Mouse (Mus musculus): Measurements from ENCODE around the gene Mmab.

Gene Mmab

DNA sequence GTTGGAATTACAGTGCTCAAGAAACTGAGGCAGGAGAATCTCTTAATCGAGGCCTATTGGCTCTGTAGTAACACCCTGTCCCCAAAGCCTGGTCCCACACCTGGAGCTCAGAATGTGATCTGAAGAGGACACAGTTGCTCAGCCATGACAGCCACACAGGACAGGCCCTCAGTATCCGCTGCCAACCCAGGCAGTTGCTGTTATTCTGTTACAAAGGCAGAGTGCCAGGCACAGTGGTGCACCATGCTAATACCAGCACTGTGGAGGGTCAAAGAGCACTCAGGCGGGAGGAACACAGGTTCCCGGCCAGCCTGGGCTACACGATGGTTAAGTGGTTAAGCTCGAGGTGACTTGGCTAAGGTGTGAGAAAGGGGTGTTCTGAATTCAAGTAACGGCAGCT is 14.1 kb downstream of the Mmab start:
- no peak for DNase-seq (ENCODE audit: low read depth in 1 of 2, low spot score in 2 of 2)

DNA sequence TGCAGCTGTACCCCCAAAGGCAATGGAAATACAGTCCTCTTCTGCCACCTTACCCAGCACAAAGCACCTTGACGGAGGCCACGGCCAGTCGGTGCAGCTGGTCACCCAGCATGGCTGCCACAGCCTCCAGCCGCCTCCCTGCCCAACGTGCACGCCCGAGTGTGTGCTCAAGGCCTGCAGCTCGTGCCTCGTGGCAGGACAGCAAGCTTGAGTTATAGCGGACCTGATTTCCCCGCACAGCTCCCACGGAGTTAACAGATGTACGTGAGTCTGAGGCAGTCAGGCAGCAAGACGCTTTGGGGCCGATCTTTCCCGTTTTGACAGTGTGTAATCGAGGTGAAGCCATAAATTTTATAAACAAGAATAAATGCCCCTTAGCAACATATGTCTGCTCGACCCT is 15.2 kb downstream of the Mmab start:
- no peak for DNase-seq (ENCODE audit: low read depth in 1 of 2, low spot score in 2 of 2)

DNA sequence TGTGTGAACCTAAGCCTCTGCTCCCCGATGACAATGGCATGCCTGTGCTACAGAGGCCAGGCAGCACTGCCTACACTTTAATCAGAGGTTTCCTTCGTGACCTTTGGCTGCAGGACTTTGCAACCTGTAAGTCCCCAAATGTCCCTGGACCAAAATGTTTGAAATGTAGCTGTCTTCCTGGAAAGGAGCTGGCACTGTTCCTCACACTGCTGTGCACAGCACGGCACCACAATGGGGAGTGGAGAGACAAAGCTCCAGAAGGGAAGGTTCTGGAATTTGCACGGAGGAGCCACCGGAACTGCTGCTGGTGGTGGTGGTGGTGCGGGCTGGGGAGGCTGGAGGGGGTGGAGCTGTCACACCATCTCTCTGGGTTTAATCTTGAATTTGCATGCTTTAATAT is 17.1 kb downstream of the Mmab start:
- DNase-seq (ENCODE audit: low read depth in 1 of 2, low spot score in 2 of 2) = no peak

DNA sequence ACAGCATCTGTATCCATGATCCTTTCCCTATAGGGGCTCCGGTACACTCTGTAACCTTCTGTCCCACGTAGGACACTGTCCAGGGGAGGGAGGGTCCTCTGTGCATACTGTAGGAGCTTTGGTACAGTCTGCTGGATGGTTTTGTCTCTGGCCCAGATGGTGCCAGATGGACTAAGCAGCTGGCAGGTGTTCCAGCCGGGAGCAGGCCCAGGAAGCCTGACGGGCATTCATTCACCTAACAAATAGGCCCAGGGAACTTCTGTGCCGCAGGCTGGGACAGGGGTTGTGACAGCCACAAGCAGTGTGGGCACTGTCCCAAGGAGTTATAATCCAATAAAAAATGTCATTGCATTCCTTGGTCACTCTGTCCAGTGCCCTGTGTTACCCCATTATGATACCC is 19.9 kb downstream of the Mmab start:
- DNase-seq (ENCODE audit: low read depth in 1 of 2, low spot score in 2 of 2) = no peak

DNA sequence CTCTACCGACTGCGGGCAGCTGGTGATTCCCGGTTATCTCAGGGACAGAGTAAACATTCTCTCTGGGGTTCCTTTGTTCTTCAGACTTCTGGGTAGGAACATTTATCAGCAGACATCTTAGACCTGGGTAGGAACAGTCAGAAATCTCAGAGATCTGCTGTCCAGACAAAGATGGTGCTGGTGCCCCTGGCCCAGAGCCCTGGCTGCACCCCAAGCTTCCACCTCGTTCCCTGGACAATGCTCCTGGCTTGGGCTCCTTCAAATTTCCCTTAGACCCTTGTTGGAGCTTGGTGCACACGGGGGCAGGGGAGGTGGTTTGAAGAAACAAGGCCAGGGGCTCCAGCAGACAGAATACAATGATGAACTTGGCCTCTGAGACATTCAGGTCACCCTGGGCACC is 21.3 kb downstream of the Mmab start:
- DNase-seq (ENCODE audit: low read depth in 1 of 2, low spot score in 2 of 2) = no peak

DNA sequence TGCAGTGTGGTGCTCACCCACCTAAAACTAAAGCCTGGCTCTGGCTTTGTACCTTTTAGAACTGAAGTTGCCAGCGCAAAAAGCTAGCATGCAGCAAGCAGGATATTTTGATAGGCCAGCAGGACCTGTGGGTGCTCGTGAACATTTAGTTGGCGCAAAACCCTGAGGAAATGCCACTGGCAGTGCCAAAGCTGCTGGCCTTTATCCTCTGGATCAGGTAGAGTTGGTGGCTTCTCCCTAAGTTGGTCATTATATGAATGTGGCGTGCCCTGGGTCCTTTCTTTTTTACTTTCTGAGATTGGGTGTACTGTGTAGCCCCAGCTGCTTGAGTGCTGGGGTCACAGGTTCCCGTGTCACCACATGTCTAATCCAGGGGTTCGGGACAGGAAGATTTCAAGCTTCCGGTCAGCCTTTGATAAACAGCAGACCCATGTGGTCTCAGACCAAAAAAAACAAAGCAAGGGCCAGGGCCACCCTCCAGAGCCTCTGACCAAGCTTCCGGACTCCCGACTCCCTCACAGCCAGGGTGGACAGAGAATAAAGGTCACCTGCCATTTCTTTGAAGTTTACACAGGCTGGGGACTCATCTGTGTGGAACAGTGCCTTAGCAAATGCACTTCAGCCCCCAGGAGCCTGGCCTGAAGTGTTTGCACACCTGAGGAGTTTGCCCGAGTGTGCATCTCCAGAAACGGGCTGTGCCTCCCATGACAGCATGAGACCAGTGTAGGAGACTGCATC is 22.1 kb downstream of the Mmab start:
- no peak for DNase-seq (ENCODE audit: low read depth in 1 of 2, low spot score in 2 of 2)

DNA sequence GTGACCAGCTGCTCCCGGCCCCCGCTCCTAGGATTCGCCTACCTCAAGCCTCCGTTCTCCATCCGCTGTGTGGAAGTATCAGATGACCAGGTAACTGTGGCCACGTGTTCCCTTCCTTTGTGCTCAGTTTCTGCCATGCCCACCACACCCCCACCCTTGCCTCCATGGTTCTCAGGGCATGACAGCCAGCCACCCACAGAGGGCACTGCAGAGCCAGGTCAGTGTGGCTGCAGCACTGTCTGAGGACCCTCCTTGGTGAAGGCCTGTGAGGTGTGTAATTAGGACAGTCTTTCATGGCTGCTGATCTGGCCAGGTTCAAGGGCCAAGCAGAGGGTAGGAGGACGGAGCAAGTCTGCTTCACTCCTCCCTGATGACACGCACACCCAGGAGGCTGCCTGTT is 25.3 kb downstream of the Mmab start:
- DNase-seq (ENCODE audit: low read depth in 1 of 2, low spot score in 2 of 2) = no peak

DNA sequence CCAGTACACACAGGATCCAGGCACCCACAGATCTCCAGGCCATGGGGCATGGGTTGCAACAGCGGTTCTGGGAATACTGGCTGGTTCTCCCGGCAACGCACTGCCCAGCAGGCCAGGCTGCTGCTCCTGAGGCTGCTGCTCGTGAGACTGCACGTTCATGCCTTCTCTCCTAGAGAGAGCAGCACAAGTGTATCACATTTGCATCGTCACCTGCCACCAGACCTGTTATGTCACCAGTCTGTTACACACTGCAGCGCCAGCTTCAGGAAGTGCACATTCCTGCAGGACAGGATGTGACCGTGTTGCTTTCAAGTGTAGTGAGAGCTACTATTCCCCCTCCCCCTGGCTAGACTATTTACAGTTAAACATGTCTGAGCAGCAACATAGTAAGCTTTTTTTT is 27.0 kb downstream of the Mmab start:
- DNase-seq (ENCODE audit: low read depth in 1 of 2, low spot score in 2 of 2) = no peak

DNA sequence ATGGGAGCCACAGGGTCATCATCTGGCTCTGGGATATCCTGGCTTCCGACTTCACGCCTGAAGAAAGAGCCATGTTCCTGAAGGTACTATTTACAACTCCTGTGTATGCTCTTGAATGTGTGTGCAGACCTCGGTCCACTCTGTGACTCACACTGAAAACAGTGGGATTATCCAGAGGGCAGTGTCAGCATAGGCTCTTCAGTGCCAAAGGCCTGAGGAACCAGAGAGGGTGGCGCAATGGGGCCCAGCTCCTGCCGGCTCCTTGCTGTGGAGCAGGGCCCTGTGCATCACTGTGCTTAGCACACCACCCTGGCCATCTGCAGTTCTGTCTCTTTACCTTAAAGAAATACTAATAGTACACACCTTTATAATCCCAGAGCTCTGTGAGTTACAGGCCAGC is 28.3 kb downstream of the Mmab start:
- DNase-seq (ENCODE audit: low read depth in 1 of 2, low spot score in 2 of 2) = no peak

DNA sequence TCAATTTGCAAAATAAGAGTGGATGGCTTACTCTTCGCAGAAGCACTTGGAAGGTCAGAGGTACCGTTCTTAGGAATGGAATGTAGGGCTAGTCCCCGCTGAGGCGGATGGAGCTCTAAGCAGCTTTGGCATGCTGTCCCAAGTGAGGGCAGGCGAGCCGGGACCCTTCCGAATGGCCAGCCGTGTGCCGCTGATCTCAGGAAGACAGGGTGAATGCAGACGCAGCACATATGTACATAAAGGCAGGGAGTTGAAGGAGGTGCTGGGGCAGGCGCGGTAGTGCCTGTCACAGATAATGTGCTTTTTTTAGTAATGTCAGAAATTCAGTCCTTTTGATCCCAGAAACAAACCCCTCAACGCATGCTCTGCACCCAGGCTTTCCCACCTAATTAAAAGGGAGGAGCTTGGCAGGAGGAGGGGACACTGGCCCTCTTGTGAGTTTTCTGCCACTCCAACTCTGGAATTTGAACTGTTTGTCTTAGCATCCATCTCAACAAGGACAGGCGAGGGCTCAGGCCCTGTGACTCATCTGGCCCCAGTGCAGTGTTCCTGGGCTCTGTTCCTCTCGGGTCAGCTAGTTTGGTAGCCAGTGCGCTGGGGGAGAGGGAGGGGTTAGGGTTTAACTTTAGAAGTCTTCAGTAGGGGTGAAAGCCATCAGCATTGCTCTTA is 30.7 kb downstream of the Mmab start:
- no peak for DNase-seq (ENCODE audit: low read depth in 1 of 2, low spot score in 2 of 2)

DNA sequence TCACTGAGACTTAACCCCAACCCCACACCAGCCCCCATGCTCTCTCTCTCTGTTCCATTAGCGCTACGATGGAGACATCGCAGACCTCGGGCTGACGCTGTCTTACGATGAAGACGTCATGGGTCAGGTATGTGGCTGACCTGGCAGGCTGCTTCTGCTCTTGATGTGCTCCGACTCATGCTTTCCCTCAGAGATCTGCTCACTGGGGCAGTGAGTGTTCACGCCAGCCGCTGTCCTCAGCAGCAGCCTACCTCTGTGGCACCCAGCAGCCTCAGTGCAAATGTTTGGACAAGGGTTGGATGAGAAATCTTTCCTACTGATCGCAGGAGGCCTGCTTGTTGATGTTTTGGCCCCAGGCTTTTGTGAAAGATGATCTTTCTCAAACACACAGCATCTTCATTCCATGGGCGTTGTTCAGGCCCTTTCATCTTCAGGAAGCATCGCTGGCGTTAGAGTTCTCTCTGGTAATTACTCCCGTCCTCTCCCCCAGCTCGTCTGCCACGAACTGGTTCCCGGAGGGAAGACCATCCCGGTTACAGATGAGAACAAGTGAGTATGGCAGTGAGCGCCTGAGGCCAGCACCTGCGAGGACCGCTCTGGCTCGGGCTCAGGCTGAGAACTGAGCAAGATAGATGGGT is 31.4 kb downstream of the Mmab start:
- DNase-seq (ENCODE audit: low read depth in 1 of 2, low spot score in 2 of 2) = no peak

DNA sequence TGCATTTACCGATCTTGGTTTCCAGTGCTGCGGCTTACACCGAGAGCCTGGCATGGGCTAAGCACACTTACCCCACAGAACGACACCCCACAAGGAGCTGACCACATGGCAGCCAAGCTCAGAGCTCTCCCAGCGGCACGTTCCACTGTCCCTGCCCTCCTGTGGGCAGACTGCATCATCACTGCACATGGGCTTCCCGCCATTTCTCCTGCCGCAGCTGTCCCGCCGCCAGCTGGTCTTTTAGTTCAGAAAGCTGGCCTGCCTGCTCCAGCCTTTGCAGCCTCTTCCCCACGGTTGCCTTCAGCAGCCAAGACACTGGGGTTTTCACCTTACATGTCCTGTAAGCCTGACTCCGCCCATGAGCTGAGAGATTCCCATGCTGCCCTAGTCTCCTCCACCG is 33.4 kb downstream of the Mmab start:
- DNase-seq (ENCODE audit: low read depth in 1 of 2, low spot score in 2 of 2) = no peak

DNA sequence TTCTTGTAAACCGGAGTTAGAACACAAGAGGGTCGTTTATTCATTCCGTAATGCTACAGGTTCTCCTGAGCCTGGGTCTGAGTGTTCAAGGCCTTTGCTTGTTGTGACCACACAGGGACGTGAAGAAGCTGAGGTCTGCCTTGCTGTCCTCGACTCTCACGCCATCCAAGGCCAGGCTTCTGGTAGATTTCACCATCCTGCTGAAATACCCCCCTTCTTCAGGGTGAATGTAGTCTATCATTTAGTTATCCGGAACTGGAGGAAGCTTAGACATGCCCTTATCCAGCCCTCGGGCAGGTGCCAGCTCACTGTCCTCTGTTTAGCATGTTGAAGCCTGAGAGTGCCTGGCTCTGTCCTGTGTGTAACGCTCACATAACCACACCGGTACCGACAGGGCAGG is 35.0 kb downstream of the Mmab start:
- no peak for DNase-seq (ENCODE audit: low read depth in 1 of 2, low spot score in 2 of 2)

DNA sequence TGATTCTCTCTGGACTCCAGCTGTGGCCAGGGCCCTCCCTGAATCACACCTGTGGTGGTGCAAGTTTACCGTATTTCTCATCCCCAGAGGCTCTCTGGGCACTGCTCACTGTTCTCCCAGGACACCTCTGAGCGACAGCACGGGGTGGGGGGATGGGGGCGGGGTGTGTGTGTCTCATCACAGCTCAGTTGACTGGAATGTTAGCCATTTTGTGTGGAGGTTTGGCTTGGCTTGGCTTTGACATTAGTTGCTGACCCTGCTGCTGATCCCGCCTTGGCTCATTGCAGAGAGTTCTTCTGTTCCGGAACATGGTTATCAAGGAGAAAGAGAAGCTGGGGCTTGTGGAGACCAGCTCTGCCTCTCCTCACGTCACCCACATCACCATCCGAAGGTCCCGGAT is 36.0 kb downstream of the Mmab start:
- no peak for DNase-seq (ENCODE audit: low read depth in 1 of 2, low spot score in 2 of 2)

DNA sequence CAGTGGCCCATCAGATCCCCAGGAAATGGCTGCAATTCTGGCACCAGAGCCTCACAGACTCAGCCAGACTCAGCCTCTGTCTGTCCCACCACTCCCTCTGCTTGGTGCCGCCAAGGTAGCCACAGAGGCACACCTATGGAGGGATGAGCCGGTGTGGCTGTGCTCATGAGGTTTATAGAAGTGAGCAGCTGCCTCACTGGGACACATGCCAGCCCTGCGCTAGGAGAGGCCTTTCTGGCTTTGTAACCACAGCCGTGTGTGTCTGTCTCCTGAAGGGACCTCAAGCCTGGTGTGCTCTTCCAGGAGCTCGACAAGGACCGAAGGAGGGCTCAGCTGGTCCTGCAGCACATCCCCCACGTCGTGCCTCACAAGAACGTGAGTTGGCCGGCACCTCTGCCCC is 36.6 kb downstream of the Mmab start:
- no peak for DNase-seq (ENCODE audit: low read depth in 1 of 2, low spot score in 2 of 2)

DNA sequence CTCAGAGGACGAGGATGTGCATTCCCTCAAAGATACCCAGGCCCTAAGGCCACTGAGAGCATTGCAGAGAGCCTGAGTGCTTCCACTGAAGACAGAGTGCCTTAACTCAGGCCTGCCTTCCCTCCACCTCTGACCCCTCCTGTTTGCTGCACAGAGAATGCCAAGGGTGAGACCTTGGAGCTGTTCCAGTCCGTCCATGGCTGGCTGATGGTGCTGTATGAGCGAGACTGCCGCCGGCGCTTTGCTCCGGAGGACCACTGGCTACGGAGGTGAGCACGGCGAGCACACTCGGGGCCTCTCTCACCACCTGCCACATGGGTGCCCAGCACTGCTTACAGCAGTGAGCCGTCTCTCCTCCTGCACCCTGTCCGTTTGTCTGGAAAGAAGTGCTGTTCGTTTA is 37.3 kb downstream of the Mmab start:
- DNase-seq (ENCODE audit: low read depth in 1 of 2, low spot score in 2 of 2) = no peak

DNA sequence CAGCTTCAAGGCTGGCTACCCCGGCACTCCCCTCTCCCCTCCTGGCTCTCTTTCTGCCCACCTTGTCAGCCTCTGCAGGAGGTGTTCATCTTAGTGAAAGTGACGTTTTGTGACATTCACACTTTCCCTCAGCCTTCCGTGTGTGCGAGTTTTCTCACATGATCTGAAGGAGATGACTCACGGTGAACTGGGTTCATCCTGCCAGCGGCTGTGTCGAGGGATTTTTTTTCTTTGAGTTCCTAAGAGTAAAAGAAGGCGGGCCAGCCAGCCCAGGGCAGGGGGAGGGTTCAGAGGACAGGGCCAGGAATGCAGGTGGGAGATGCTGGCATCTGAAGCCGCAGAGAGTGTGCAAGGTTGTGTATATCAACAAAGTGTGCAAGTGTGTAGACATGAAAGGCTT is 50.7 kb downstream of the Mmab start:
- no peak for DNase-seq (ENCODE audit: low read depth in 1 of 2, low spot score in 2 of 2)

DNA sequence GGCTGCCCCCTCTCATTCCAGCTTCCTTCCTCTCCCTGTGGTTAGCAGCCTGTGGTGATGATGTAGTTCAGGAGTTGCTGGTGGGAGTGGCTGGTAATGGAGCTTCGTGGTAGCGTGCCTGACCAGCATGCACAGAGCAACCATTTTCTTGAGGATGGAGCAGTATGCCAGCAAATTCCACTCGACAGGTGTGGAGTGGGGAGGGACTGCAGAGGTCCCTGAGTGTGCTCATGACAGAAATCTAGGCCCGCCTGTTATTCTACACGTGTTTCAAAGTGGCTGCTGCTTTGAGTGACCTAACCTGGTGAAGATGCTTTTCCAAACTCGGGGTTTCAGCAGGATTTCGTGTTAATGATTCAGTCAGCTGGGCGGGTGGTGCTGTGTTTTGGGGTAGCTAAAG is 59.4 kb downstream of the Mmab start:
- DNase-seq (ENCODE audit: low read depth in 1 of 2, low spot score in 2 of 2) = no peak

DNA sequence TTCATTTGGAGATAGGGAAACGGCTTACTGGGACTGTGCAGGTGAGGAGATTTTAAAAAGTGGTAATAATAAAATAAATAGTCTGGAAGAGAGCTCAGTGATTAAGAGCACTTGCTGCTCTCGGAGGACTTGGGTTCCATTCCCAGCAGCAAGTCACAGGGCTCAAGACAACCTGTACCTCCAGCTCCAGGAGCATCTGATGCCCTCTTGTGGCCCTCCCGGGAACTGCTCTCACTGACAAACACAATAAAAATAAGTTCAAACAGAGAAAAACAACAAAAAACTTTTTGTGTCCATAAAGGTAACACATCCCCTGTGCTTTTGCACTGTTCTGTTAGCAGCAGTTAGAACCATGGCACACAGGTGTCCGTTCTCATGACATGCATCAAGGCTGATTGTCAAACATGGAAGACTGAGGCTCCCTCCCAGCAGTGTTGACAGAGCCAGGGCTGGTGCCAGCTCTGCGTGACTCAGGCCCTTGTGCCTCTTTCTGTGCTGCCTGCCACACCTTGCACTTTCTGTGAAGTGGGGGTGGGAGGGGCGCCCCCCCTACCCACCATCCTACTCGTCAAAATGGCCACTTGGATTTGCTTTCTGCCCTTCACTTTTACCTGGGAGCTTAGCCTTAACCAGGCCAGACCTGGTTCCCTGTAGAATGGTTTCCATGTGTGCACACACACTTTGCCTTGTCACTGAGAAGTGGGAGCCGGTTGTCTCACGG is 60.5 kb downstream of the Mmab start:
- peak; percentile 26 to 30 for DNase-seq (ENCODE audit: low read depth in 1 of 2, low spot score in 2 of 2)
